Mouse (Mus musculus) testis, postnatal 10 days (tissue): ENCODE data around the gene Cd244a.

Experiments used
- DNase-seq: peaks from one replicate; pipeline ENCODE4 v3.0.0; 2021; ENCODE audit warnings: low spot score

Cd244a gene

DNA sequence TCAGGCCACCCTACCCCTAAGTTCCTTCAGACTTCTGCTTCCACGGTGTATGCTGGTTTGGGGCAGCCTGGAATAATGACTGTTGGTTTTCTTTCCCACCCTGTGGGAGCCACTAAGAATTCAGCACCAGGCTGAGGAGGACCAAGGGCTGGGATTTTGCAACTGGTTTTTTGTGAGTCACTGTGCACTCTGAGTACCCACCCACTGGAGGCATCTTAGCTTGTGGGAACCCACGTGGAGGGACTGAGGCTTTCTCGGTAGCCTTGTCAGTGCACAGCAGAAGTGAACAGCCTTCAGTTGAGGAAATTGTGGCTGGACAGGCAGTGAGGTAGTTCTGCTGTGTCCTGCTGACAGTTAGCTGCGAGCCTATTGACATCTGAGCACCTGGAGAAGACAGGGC is at the start of gene Cd244a:
Gene Cd244a, plus strand, starts transcription at position 296 of the 400 bp plus-strand sequence.
- no peak for DNase-seq

GRCm38 (mm10) chr1:171513234-171513633 is 45.8 kb upstream of the Cd244a start:
- DNase-seq = no peak

- no peak for DNase-seq
These were observed 45.2 kb upstream of the Cd244a start for GRCm38 (mm10) chr1:171513760-171514159.

- no peak for DNase-seq
These were observed 44.0 kb upstream of the Cd244a start for GRCm38 (mm10) chr1:171515039-171515438.

GRCm38 (mm10) chr1:171515557-171515956 is 43.4 kb upstream of the Cd244a start:
- DNase-seq = no peak

DNA sequence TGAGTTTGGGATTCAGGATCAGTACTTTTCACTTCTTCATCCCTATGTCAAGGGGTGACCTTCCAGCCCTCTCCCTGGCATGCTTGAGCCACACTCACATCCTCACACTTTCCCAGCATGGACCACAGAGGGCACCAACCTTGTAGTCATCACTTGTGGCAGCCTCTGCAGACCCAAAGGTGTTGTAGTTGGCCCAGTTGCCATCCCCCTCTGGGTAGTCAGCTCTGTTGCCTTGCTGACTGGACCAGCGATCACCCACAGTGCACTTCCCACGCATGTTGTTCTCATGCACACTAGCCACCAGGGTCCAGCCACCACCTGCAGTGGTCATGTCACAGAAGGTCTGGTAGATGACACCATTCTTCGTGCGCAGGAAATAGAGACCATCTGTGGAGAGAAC is 27.6 kb upstream of the Cd244a start:
- no peak for DNase-seq

DNA sequence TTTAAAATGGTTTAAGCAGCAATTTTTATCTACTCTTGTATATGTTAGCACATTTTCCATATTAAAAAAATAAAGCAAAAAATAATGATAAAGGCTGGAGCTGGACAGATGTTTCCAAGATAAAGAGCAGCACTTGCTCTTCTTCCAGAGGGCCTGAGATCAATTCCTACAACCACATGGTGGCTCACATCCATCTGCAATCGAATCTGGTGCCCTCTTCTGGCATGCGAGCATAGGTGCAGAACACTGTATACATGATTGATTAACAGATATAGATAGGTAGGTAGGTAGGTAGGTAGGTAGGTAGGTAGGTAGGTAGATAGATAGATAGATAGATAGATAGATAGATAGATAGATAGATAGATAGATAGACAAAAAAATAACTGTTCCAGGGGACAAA is 26.2 kb upstream of the Cd244a start:
- DNase-seq = no peak

GRCm38 (mm10) chr1:171534557-171534956 is 24.4 kb upstream of the Cd244a start:
- DNase-seq = no peak

- no peak for DNase-seq
These were observed 23.8 kb upstream of the Cd244a start, which contains the start of gene Itln1 for GRCm38 (mm10) chr1:171535194-171535593. TSS of gene Itln1 (minus strand) at chr1:171535294.

GRCm38 (mm10) chr1:171540694-171541093 is 18.3 kb upstream of the Cd244a start:
- DNase-seq = no peak

GRCm38 (mm10) chr1:171551326-171551725 is 7.7 kb upstream of the Cd244a start:
- DNase-seq = no peak

GRCm38 (mm10) chr1:171552230-171552629 is 6.8 kb upstream of the Cd244a start:
- no peak for DNase-seq

DNA sequence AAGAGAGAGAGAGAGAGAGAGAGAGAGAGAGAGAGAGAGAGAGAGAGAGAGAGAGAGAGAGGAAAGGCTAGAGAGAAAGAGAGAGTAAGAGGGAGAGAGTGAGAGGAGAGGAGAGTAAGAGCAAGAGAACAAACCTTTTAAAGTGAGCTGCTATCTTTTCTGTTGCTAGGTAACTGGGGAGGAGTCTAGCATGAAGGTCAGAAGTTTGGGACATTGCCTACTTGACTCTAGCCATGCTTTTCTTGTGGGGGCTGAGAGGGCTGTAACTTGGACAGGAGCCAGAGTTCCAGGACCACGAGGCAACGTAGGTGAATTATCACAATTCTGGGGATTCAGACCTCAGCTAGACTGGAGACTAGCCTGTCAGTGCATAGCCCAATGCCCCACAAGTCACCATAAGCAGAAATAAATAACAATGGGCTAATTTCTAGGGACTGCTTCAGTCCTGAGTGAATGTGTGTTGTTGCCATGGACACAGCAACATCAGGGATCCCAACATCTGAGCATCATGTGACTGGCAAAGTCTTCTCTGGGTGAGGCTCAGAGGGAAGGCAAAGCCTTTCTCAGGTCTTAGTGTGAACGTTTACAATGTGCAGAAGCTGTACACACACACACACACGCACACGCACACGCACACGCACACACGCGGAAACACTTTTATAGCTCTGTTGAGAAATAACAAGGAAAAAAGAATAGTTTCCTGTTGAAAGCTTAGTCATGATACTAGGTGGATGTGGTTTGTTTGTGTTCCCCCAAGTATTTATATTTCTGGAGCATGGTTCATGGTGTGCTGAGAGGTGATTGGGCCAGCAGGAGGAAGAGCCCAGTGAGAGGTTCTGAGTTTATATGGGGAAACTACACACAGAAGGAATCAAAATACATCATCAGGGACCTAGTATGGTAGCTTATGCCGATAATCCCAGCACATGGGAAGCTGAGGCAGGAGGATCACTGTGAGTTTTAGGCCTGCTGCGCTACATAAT is 5.3 kb upstream of the Cd244a start:
- DNase-seq = no peak

GRCm38 (mm10) chr1:171556366-171556765 is 2.6 kb upstream of the Cd244a start:
- DNase-seq = no peak

- no peak for DNase-seq
These were observed 586 bp upstream of the Cd244a start for GRCm38 (mm10) chr1:171558407-171558806.

GRCm38 (mm10) chr1:171560262-171560661 is 1.3 kb downstream of the Cd244a start:
- no peak for DNase-seq

GRCm38 (mm10) chr1:171561200-171561599 is 2.2 kb downstream of the Cd244a start:
- DNase-seq = no peak

DNA sequence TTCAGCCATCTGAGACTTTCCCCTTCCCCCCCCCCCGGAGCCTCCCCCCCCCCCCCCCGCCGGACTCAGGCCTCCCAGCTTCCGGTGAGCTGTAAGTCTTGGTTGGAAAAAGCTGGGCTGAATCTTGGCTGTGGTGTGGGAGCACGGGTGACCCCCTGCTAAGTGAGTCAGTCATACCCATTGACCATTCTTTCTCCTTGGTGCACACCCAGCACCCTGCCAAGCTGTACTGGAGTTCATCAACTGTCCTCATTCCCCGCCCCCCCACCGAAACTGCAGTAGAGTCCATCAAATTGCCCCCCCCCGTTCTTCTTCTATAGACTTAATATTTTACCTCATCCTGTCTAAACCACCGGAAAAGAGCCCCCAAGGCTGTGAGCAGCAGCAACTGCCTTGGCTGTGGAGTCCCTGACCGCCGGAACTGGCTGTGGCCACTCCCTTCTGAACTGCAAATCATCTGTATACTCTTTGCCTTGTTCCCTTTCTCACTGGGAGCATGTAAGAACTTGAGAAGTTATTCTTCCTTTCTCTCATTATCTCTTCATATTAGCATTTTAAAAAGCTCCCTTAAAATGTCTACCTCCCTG is 2.7 kb downstream of the Cd244a start:
- no peak for DNase-seq

DNA sequence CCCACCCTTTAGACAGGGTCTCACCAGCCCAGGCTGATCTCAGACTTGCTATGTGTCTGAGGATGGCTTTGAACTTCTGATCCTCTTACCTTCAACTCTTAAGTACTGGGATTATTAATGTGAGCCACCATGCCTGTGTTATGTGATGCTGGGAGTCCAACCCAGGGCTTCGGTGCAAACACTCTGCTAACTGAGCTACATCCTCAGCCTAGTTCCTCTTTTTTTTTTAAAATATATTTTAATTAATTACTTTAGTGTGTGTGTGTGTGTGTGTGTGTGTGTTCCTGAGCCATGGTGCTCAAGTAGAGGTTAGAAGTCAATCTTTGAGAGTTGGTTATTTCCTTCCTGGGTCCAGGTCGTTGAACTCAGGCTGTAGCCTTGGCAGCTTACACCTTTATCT is 4.0 kb downstream of the Cd244a start:
- no peak for DNase-seq

DNA sequence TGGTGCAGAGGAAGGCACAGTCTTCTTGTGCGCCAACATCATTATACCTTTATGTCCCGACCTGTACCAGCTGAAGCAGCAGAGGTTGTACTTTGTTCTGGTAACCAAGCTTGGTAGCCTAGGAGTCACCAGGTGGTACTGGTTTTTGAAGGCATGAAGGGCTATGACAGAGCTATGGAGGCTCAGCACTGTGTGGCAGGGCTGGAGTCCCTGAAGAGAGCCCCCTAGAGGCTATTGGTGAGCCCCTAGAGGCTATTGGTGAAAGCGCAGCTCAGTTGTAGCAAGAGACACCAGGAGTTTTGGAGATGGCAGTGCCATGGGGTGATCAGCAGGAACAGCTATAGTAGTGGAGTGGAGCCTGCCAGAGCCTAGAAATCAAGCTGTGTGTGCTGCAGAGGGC is 5.3 kb downstream of the Cd244a start:
- DNase-seq = no peak

DNA sequence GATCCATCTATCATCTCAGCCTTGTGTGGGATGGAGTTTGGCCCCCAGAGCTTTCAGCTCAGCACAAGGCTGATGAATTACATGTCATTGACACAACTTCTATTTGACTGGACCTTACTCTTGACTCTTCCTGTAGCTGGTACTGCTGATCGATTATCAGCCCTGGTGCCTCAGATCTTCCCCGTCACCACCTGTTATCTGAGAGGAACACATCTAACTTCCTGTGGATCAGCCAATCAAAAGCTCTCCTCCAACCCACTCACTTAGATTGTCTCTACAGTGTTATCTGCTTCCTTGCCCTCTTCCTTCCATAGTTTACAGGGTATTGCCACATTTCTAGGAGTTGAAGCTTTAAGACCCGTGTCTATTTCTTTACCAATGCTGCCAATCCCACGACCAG is 6.9 kb downstream of the Cd244a start:
- no peak for DNase-seq

DNA sequence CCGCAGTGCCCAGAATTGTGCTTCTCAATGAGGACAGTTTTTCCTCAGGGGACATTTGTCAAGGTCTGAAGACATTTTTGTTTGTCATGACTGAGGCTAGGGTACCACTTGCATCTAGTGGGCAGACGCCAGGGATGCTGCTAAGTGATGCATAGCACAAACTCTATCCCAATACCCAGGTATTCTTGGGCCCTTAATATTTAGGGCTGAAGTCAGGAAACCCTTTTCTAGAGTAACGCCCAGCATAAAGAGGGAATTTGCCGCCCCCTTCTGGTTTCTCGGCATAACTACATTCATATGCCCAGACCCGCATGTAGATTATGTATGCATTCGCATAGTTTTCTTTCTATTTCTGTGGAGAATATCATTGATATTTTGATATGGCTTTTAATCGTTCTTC is 7.8 kb downstream of the Cd244a start:
- peak; percentile 74 for DNase-seq

DNA sequence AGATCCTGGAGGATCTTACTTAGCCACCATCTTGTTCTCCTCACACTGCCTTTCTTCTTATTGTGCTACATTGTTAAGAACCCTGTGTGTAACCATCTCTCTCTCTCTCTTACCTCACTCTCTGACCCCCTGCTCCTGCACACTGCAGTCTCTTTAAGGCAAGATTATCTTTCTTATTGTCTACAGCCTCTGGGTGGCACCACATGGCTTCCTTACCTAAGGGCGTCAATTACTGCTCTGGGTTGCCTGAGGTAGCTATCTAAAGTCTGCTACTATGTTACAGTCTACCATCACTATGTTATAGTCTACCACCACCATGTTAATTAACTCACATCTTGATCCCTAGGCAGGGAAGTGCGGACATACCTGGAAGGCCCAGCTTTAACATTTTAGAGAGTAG is 9.4 kb downstream of the Cd244a start:
- no peak for DNase-seq
